8 mouse cellular contexts compared by ENCODE assay signal in genomic region chr17:9905501-9906462, GRCm38 (mm10).
DNase-seq lines count a peak whose midpoint lies in the region; ATAC-seq and TF ChIP-seq lines count a peak whose summit lies in the region.

No protein-coding gene starts in this region.

- TF ChIP-seq CTCF in gastrocnemius, adult 2 months (IDR thresholded peaks at IDR 0.05): no peak
- no peak for TF ChIP-seq CTCF in stomach, postnatal 0 days (IDR thresholded peaks at IDR 0.05; ENCODE audit: low read depth)

- 10% methylated on average over 12 of the region's 12 CpGs for WGBS in heart, embryonic 11.5 days (ENCODE audit: insufficient replicate concordance)
- WGBS in stomach, postnatal 0 days: 11% methylated on average over 12 of the region's 12 CpGs

- intact Hi-C loops in gastrocnemius, adult 2 months (cut with DNase I): no loop called here

- DNase-seq in gastrocnemius, adult 2 months: peak; percentile 35
- no peak for DNase-seq in gastrocnemius, adult 18-20 months (ENCODE audit: low spot score)
- DNase-seq in cerebellum, postnatal 36 days: peak; percentile 23 to 34
- DNase-seq in layer of hippocampus, adult 8-10 months (ENCODE audit: low spot score in 2 of 2): peak; percentile 72 to 81
- DNase-seq in lung, postnatal 4 days: peak; percentile 48 to 55
- no peak for DNase-seq in stomach, postnatal 0 days (ENCODE audit: low spot score)
- no peak for DNase-seq in thymus, postnatal 14 days

- peak overlapping the region; percentile 58; the same call in 1 of the 2 replicates for H3K9ac ChIP-seq in heart, embryonic 11.5 days (ENCODE audit: low read depth, low read length)
- no peak overlapping the region for H3K9ac ChIP-seq in stomach, postnatal 0 days (ENCODE audit: low read length)

- peak overlapping the region; percentile 62 for H3K4me2 ChIP-seq in heart, embryonic 11.5 days
- H3K4me2 ChIP-seq in stomach, postnatal 0 days (replicated peaks; ENCODE audit: low read depth): peak overlapping the region; percentile 34; the same call in 1 of the 2 replicates

- no peak for ATAC-seq in heart, embryonic 11.5 days (replicated peaks; ENCODE audit: insufficient number of reproducible peaks, low FRiP score, low TSS enrichment)
- ATAC-seq in stomach, postnatal 0 days (ENCODE audit: low FRiP score, low TSS enrichment): no peak

- H3K4me3 ChIP-seq in gastrocnemius, adult 2 months: peak overlapping the region; percentile 38
- peak overlapping the region; percentile 29 for H3K4me3 ChIP-seq in heart, embryonic 11.5 days (ENCODE audit: low read depth, low read length)
- H3K4me3 ChIP-seq in stomach, postnatal 0 days (ENCODE audit: low read depth, low read length): no peak overlapping the region

- H3K9me3 ChIP-seq in heart, embryonic 11.5 days (replicated peaks; ENCODE audit: control insufficient read depth, low read length): no peaks in the 10 kb centered on the region
- no peaks in the 10 kb centered on the region for H3K9me3 ChIP-seq in stomach, postnatal 0 days (ENCODE audit: control insufficient read depth, low read length)

- H3K4me1 ChIP-seq in heart, embryonic 11.5 days (ENCODE audit: control insufficient read depth, insufficient read depth, low read length): peaks cover 13% of the 10 kb centered on the region
- no peaks in the 10 kb centered on the region for H3K4me1 ChIP-seq in stomach, postnatal 0 days (replicated peaks; ENCODE audit: control insufficient read depth, insufficient read depth)

- TF ChIP-seq EP300 in stomach, postnatal 0 days (optimal IDR thresholded peaks at IDR 0.05): no peak

- H3K27ac ChIP-seq in gastrocnemius, adult 2 months: no peak overlapping the region
- no peak overlapping the region for H3K27ac ChIP-seq in heart, embryonic 11.5 days (ENCODE audit: low read depth, low read length)
- H3K27ac ChIP-seq in stomach, postnatal 0 days (replicated peaks): no peak overlapping the region

- no peaks in the 10 kb centered on the region for H3K36me3 ChIP-seq in heart, embryonic 11.5 days (ENCODE audit: control insufficient read depth, insufficient read depth, low read length)
- no peaks in the 10 kb centered on the region for H3K36me3 ChIP-seq in stomach, postnatal 0 days (ENCODE audit: control insufficient read depth, insufficient read depth, low read length)

- no peaks in the 10 kb centered on the region for H3K27me3 ChIP-seq in heart, embryonic 11.5 days (ENCODE audit: control insufficient read depth, insufficient read depth, low read length)
- H3K27me3 ChIP-seq in stomach, postnatal 0 days (ENCODE audit: control insufficient read depth, insufficient read depth, low read length): no peaks in the 10 kb centered on the region

Comparison
In these comparisons a context has a peak if more than half of its experiments do, and no peak if none do; other contexts are left out.
1. DNase-seq: peak in gastrocnemius, adult 2 months (single experiment), cerebellum, postnatal 36 days (2 of 2), layer of hippocampus, adult 8-10 months (2 of 2) and lung, postnatal 4 days (2 of 2); none in gastrocnemius, adult 18-20 months (single experiment), stomach, postnatal 0 days (single experiment) and thymus, postnatal 14 days (single experiment).